Mouse (Mus musculus) cerebellum, adult (tissue): ENCODE measurements around the gene Olfr533.
"Not testable (repeated sequence)": the region's sequence is repeated elsewhere in the genome, so short reads cannot be mapped to it uniquely, and the experiment has no call there.

Source experiments
- ATAC-seq: cut with Nextera tagmentation; 2 replicates; pipeline ENCODE4 v1.9.2; 2017; ENCODE audit warnings: mild to moderate bottlenecking, moderate library complexity, mixed read lengths; ENCODE audit not compliant: insufficient number of reproducible peaks, low FRiP score, low TSS enrichment

Olfr533 gene

DNA sequence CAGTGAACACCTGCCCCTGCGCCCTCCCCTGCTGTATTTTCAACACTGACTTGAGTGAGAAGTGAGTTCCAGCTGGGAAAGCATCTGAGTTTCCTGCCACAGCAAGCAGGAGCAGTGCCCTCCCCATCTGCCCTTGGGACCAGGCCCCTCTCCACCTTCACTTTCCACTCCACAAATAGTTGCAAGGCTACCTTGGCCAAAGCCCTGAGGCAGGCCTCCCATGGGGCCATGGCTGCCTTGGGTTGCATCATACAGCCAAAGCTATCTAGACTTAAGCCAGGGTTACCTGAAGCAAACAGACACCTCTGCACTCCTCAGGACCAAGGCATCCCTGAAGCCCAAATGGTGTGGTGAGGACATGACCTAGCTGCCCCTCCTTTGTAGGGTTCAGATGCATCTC is at the start of gene Olfr533:
Gene Olfr533, plus strand, starts transcription at position 301 of the 400 bp plus-strand sequence.
- not testable (repeated sequence) for ATAC-seq

- no peak for ATAC-seq
These were observed 41.6 kb upstream of the Olfr533 start, which contains the start of gene Olfr532 for GRCm38 (mm10) chr7:140421539-140421938. Gene Olfr532 (minus strand): TSS chr7:140421639.

- no peak for ATAC-seq
These were observed 20.0 kb upstream of the Olfr533 start for GRCm38 (mm10) chr7:140443141-140443540.

DNA sequence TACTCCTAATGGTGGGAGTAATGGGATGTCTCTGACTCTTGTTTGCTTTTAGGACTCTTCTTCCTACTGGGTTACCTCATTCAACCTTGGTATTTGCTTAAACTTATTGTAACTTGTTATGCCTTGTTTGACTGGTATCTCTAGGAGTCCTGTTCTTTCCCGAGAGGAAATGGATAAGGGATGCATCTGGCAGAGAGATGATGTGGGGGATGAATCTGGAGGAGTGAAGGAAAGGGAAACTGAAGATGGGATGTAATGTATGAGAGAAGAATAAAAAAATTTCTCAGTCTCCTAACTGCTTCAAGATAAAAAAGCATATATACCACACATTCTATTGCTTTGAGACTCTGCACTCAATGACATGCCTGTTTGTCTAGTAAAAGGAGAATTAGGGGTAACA is 14.7 kb downstream of the Olfr533 start:
- ATAC-seq = no peak

GRCm38 (mm10) chr7:140478733-140479132 is 15.6 kb downstream of the Olfr533 start:
- no peak for ATAC-seq

DNA sequence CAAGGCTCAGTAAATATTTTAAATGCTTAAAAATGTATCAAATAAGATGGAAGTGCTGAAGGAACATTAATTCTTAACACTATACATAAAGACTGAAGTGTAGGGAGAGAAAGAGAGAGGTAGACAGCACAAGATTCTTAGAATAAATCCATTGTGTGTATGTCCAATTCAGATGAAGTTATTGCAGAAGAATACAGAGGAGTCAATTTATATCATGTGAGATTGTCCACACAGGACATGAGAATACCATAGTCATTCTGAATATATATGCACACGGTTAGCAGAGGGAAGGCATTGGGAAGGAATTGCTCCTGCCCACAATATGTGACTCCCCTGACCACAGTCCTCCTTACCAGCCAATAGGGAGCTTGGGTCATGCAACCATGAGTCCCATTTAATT is 20.7 kb downstream of the Olfr533 start, which contains the start of gene Olfr535:
Gene Olfr535, plus strand, starts transcription at position 301 of the 400 bp plus-strand sequence.
- no peak for ATAC-seq

GRCm38 (mm10) chr7:140488981-140489380 is 25.8 kb downstream of the Olfr533 start:
- no peak for ATAC-seq

GRCm38 (mm10) chr7:140494231-140494630 is 31.1 kb downstream of the Olfr533 start:
- ATAC-seq = no peak

- no peak for ATAC-seq
These were observed 31.5 kb downstream of the Olfr533 start for GRCm38 (mm10) chr7:140494702-140495101.

DNA sequence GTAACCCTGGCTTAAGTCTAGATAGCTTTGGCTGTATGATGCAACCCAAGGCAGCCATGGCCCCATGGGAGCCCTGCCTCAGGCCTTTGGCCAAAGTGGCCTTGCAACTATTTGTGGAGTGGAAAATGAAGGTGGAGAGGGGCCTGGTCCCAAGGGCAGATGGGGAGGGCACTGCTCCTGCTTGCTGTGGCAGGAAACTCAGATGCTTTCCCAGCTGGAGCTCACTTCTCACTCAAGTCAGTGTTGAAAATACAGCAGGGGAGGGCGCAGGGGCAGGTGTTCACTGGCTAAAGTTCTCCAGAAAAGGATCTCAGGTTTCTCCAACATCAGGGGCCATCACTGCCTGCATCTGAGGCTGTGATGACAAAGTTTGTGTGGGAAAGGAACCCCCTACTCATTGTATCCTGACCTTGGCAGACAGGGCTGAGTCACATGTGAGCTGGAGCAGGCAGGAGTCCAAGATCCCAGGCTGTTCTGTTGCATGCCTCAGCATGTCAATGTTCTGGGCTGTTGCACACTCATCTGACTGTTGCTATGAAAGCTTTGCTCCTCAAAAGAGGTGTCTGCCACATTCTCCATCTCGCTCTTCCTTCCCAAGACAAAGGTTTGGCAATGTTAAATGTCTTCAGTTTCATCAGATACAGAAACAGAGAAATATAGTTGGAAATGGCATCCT is 44.3 kb downstream of the Olfr533 start, which contains the start of gene Olfr536:
Gene Olfr536, minus strand, starts transcription at position 51 of the 676 bp plus-strand sequence.
- not testable (repeated sequence) for ATAC-seq
